In genomic region chr5:131367461-131367860, GRCm38 (mm10) we compare ENCODE assay signal across 19 mouse cellular contexts. TPM values are rescaled to one million over a fixed set of nuclear protein-coding genes. Genes with fewer than 3 reads are reported as not detected.
A peak's percentile ranks its signal among the peaks of the same experiment; 100 is the strongest.
DNase-seq lines count a peak whose midpoint lies in the region; ATAC-seq and TF ChIP-seq lines count a peak whose summit lies in the region.
"Had no signal": no experiment of that assay in that cellular context is flagged by ENCODE, and none has a peak within 500 bp of the region (broad histone marks: within the 10 kb centered on the region; RNA-seq: fewer than 3 reads in every experiment).

No protein-coding gene starts in this region.

- H3K27me3 ChIP-seq in cerebellum, adult 2 months (ENCODE audit: control insufficient read depth, insufficient read depth, low read length): no peaks in the 10 kb centered on the region
- H3K27me3 ChIP-seq in heart, embryonic 12.5 days (replicated peaks): no peaks in the 10 kb centered on the region
- no peaks in the 10 kb centered on the region for H3K27me3 ChIP-seq in limb, embryonic 11.5 days (ENCODE audit: control insufficient read depth, insufficient read depth, low read length)
- H3K27me3 ChIP-seq in liver, embryonic 11.5 days (replicated peaks; ENCODE audit: control insufficient read depth, insufficient read depth, low read length): no peaks in the 10 kb centered on the region
- H3K27me3 ChIP-seq in liver, embryonic 12.5 days (replicated peaks): no peaks in the 10 kb centered on the region
- H3K27me3 ChIP-seq: kidney, embryonic 15.5 days; midbrain, embryonic 12.5 days; neural tube, embryonic 12.5 days had no signal

- H3K4me3 ChIP-seq in cerebellum, adult 2 months (replicated peaks; ENCODE audit: insufficient read depth, low read depth, low read length): no peak overlapping the region
- H3K4me3 ChIP-seq in heart, embryonic 12.5 days: no peak overlapping the region
- no peak overlapping the region for H3K4me3 ChIP-seq in limb, embryonic 11.5 days (ENCODE audit: low read depth, low read length)
- H3K4me3 ChIP-seq in liver, embryonic 11.5 days (ENCODE audit: low read depth, low read length): no peak overlapping the region
- H3K4me3 ChIP-seq in liver, embryonic 12.5 days: no peak overlapping the region
- H3K4me3 ChIP-seq: forebrain, embryonic 10.5 days; kidney, embryonic 15.5 days; midbrain, embryonic 12.5 days; neural tube, embryonic 12.5 days had no signal

- no peak for ATAC-seq in heart, embryonic 12.5 days (ENCODE audit: insufficient number of reproducible peaks, low FRiP score)
- ATAC-seq in limb, embryonic 11.5 days (ENCODE audit: insufficient number of reproducible peaks, low FRiP score, low TSS enrichment, low read depth): no peak; the same call in 1 of the 2 replicates
- no peak for ATAC-seq in liver, embryonic 11.5 days (replicated peaks; ENCODE audit: low FRiP score)
- ATAC-seq in liver, embryonic 12.5 days: no peak
- ATAC-seq: hindbrain, embryonic 16.5 days had no signal

- H3K9me3 ChIP-seq in heart, embryonic 12.5 days (replicated peaks): peaks cover 3% of the 10 kb centered on the region; the same call in 1 of the 2 replicates
- H3K9me3 ChIP-seq in limb, embryonic 11.5 days (ENCODE audit: control insufficient read depth, low read length): no peaks in the 10 kb centered on the region
- H3K9me3 ChIP-seq in liver, embryonic 11.5 days (ENCODE audit: control insufficient read depth, low read length): no peaks in the 10 kb centered on the region
- no peaks in the 10 kb centered on the region for H3K9me3 ChIP-seq in liver, embryonic 12.5 days (replicated peaks)
- H3K9me3 ChIP-seq: forebrain, embryonic 10.5 days; kidney, embryonic 15.5 days; midbrain, embryonic 12.5 days; neural tube, embryonic 12.5 days had no signal

- H3K4me1 ChIP-seq in cerebellum, adult 2 months (ENCODE audit: control insufficient read depth, insufficient read depth, low read length): no peaks in the 10 kb centered on the region
- no peaks in the 10 kb centered on the region for H3K4me1 ChIP-seq in heart, embryonic 12.5 days (replicated peaks)
- no peaks in the 10 kb centered on the region for H3K4me1 ChIP-seq in limb, embryonic 11.5 days (ENCODE audit: control insufficient read depth, insufficient read depth, low read length)
- no peaks in the 10 kb centered on the region for H3K4me1 ChIP-seq in liver, embryonic 11.5 days (replicated peaks; ENCODE audit: control insufficient read depth, insufficient read depth, low read length)
- H3K4me1 ChIP-seq in liver, embryonic 12.5 days: no peaks in the 10 kb centered on the region
- H3K4me1 ChIP-seq: forebrain, embryonic 10.5 days; kidney, embryonic 15.5 days; midbrain, embryonic 12.5 days; neural tube, embryonic 12.5 days had no signal

- TF ChIP-seq POLR2A in cerebellum, adult 2 months (IDR thresholded peaks at IDR 0.05; ENCODE audit: borderline replicate concordance, insufficient read depth, low read length): no peak

- WGBS in cerebellum, adult 2 months: 21% methylated on average over 4 of the region's 4 CpGs
- WGBS in heart, embryonic 12.5 days: 45% methylated on average over 4 of the region's 4 CpGs
- WGBS in limb, embryonic 11.5 days: 22% methylated on average over 4 of the region's 4 CpGs
- 67% methylated on average over 4 of the region's 4 CpGs for WGBS in liver, embryonic 11.5 days
- WGBS in liver, embryonic 12.5 days (ENCODE audit: insufficient replicate concordance): 55% methylated on average over 3 of the region's 4 CpGs

- no peaks in the 10 kb centered on the region for H3K36me3 ChIP-seq in heart, embryonic 12.5 days
- H3K36me3 ChIP-seq in limb, embryonic 11.5 days (ENCODE audit: control insufficient read depth, insufficient read depth, low read length): no peaks in the 10 kb centered on the region
- H3K36me3 ChIP-seq in liver, embryonic 11.5 days (ENCODE audit: control insufficient read depth, insufficient read depth, low read length): no peaks in the 10 kb centered on the region
- no peaks in the 10 kb centered on the region for H3K36me3 ChIP-seq in liver, embryonic 12.5 days
- H3K36me3 ChIP-seq: forebrain, embryonic 10.5 days; kidney, embryonic 15.5 days; midbrain, embryonic 12.5 days; neural tube, embryonic 12.5 days had no signal

- intact Hi-C loops in heart, postnatal 14 days (cut with DNase I): no loop called here

- DNase-seq in cerebellum, postnatal 10 days: peak; percentile 11 to 18
- DNase-seq in cerebellum, adult 2 months: no peak
- DNase-seq in heart, postnatal 14 days: peak; percentile 10 to 23
- peak; percentile 53 for DNase-seq in embryo, embryonic 10.5 days (ENCODE audit: low spot score)
- peak; percentile 43 for DNase-seq in limb, embryonic 11.5 days (ENCODE audit: low spot score)
- DNase-seq in liver, embryonic 11.5 days (ENCODE audit: low spot score): no peak
- DNase-seq: B cell, adult 2 months; lung, postnatal 14 days; thymus, postnatal 36 days had no signal

- TF ChIP-seq CTCF in cerebellum, adult 2 months (IDR thresholded peaks at IDR 0.05; ENCODE audit: borderline replicate concordance, insufficient read depth, low read depth, low read length): no peak

- no peak overlapping the region for H3K9ac ChIP-seq in heart, embryonic 12.5 days
- H3K9ac ChIP-seq in limb, embryonic 11.5 days (ENCODE audit: low read length): no peak overlapping the region
- no peak overlapping the region for H3K9ac ChIP-seq in liver, embryonic 11.5 days (ENCODE audit: low read depth, low read length)
- H3K9ac ChIP-seq in liver, embryonic 12.5 days: no peak overlapping the region
- H3K9ac ChIP-seq: kidney, embryonic 15.5 days; liver, embryonic 14.5 days; midbrain, embryonic 12.5 days; neural tube, embryonic 12.5 days had no signal

- H3K27ac ChIP-seq in cerebellum, adult 2 months (ENCODE audit: insufficient read depth, low read length): no peak overlapping the region
- H3K27ac ChIP-seq in heart, embryonic 12.5 days (ENCODE audit: poor library complexity, severe bottlenecking): no peak overlapping the region
- no peak overlapping the region for H3K27ac ChIP-seq in limb, embryonic 11.5 days (replicated peaks; ENCODE audit: low read depth, low read length)
- H3K27ac ChIP-seq in liver, embryonic 11.5 days (ENCODE audit: low read depth, low read length): no peak overlapping the region
- H3K27ac ChIP-seq in liver, embryonic 12.5 days: no peak overlapping the region
- H3K27ac ChIP-seq: forebrain, embryonic 10.5 days; kidney, embryonic 15.5 days; liver, embryonic 14.5 days; midbrain, embryonic 12.5 days; neural tube, embryonic 12.5 days had no signal

- H3K4me2 ChIP-seq in heart, embryonic 12.5 days: no peak overlapping the region
- H3K4me2 ChIP-seq in limb, embryonic 11.5 days (ENCODE audit: low read depth, severe bottlenecking): no peak overlapping the region
- no peak overlapping the region for H3K4me2 ChIP-seq in liver, embryonic 11.5 days
- no peak overlapping the region for H3K4me2 ChIP-seq in liver, embryonic 12.5 days
- H3K4me2 ChIP-seq: kidney, embryonic 15.5 days; midbrain, embryonic 12.5 days; neural tube, embryonic 12.5 days had no signal

RNA-seq across cellular contexts. Expression of gene Galnt17, which starts 59.2 kb away (rescaled TPM):
- polyA plus RNA-seq in cerebellum, adult 2 months (2012; rRNA removed): 22.2 and 24.6 TPM in 2 replicates
- 1 to 10 TPM; 4.4 to 4.6 TPM for total RNA-seq in heart, postnatal 14 days (2021)
- 0.86 and 1.3 TPM in 2 replicates for polyA plus RNA-seq in heart, embryonic 12.5 days (2016; fragmentation: Nextera tagmentation; extraction: Ambion mirVana)
- 1.0 and 1.1 TPM in 2 replicates for polyA plus RNA-seq in limb, embryonic 11.5 days (2014; fragmentation: Nextera tagmentation; extraction: Ambion mirVana)
- 0.17 and 0.34 TPM in 2 replicates for polyA plus RNA-seq in liver, embryonic 11.5 days (2014; fragmentation: Nextera tagmentation; extraction: Ambion mirVana)
- polyA plus RNA-seq in liver, embryonic 12.5 days (2016; fragmentation: Nextera tagmentation; extraction: Ambion mirVana): 0.13 TPM in 1 of 2 replicates, not detected in the other
- total RNA-seq: common myeloid progenitor, adult 5-6 weeks; granulocyte monocyte progenitor cell, adult 5-6 weeks had no signal

Comparison
In these comparisons a context has a peak if more than half of its experiments do, and no peak if none do; other contexts are left out.
1. DNase-seq: peak in cerebellum, postnatal 10 days (2 of 2), heart, postnatal 14 days (2 of 2), embryo, embryonic 10.5 days (single experiment) and limb, embryonic 11.5 days (single experiment); none in cerebellum, adult 2 months (0 of 2) and liver, embryonic 11.5 days (single experiment).
2. RNA of gene Galnt17, which starts 59.2 kb away (polyA plus RNA-seq): 22.2 to 24.6 TPM in cerebellum, adult 2 months; 1.0 to 1.1 TPM in limb, embryonic 11.5 days, 0.86 to 1.3 TPM in heart, embryonic 12.5 days, 0.17 to 0.34 TPM in liver, embryonic 11.5 days and 0.13 TPM in liver, embryonic 12.5 days; every median in the first group is over 10 times any median in the second.